Mouse (Mus musculus): ENCODE measurements around the gene Otogl. TPM values are rescaled to one million over a fixed set of nuclear protein-coding genes. Genes with fewer than 3 reads are reported as not detected.
"Not testable (repeated sequence)": the region's sequence is repeated elsewhere in the genome, so short reads cannot be mapped to it uniquely, and the experiment has no call there.

Gene Otogl
- total RNA-seq, 2 experiments from 2014 or later = 0.04 TPM

- intact Hi-C loops (cut with DNase I; ENCODE audit: low total_unique reads) = no loop called here
Measured at GRCm38 (mm10) chr10:107834452-107835239, 77.3 kb downstream of the Otogl start.

GRCm38 (mm10) chr10:107829151-107829550 is 82.8 kb downstream of the Otogl start:
- no peak for DNase-seq
- intact Hi-C loops (cut with DNase I; ENCODE audit: low total_unique reads) = no loop called here

More at GRCm38 (mm10) chr10:107834452-107835239, 77.3 kb downstream of the Otogl start:
- no peak for DNase-seq

GRCm38 (mm10) chr10:107813814-107814483 is 98.0 kb downstream of the Otogl start:
- DNase-seq = no peak
- intact Hi-C loops (cut with DNase I; ENCODE audit: low total_unique reads) = no loop called here

GRCm38 (mm10) chr10:107810649-107811398 is 101.1 kb downstream of the Otogl start:
- intact Hi-C loops (cut with DNase I; ENCODE audit: low total_unique reads) = no loop called here
- no peak for DNase-seq

- DNase-seq = no peak
- intact Hi-C loops (cut with DNase I; ENCODE audit: low total_unique reads) = no loop called here
Measured at GRCm38 (mm10) chr10:107805203-107805602, 106.7 kb downstream of the Otogl start.

GRCm38 (mm10) chr10:107804285-107804684 is 107.6 kb downstream of the Otogl start:
- DNase-seq; intact Hi-C loops (cut with DNase I; ENCODE audit: low total_unique reads): not testable (repeated sequence)

- peak; percentile 50 for DNase-seq
- intact Hi-C loops (cut with DNase I; ENCODE audit: low total_unique reads) = no loop called here
Measured at GRCm38 (mm10) chr10:107799671-107800353, 112.1 kb downstream of the Otogl start.

GRCm38 (mm10) chr10:107794812-107795756 is 116.8 kb downstream of the Otogl start:
- intact Hi-C loops (cut with DNase I; ENCODE audit: low total_unique reads) = no loop called here
- DNase-seq = no peak

GRCm38 (mm10) chr10:107792491-107792890 is 119.4 kb downstream of the Otogl start:
- intact Hi-C loops (cut with DNase I; ENCODE audit: low total_unique reads) = no loop called here
- no peak for DNase-seq

- intact Hi-C loops (cut with DNase I; ENCODE audit: low total_unique reads) = no loop called here
- no peak for DNase-seq
Measured at GRCm38 (mm10) chr10:107779548-107779947, 132.4 kb downstream of the Otogl start.

GRCm38 (mm10) chr10:107759624-107760023 is 152.3 kb downstream of the Otogl start:
- intact Hi-C loops (cut with DNase I; ENCODE audit: low total_unique reads) = no loop called here

GRCm38 (mm10) chr10:107753471-107753870 is 158.5 kb downstream of the Otogl start:
- DNase-seq = no peak
- intact Hi-C loops (cut with DNase I; ENCODE audit: low total_unique reads) = no loop called here

More at GRCm38 (mm10) chr10:107759624-107760023, 152.3 kb downstream of the Otogl start:
- DNase-seq = no peak

- no peak for DNase-seq
- intact Hi-C loops (cut with DNase I; ENCODE audit: low total_unique reads) = no loop called here
Measured at GRCm38 (mm10) chr10:107752351-107753143, 159.4 kb downstream of the Otogl start.

GRCm38 (mm10) chr10:107751944-107752343 is 160.0 kb downstream of the Otogl start:
- no peak for DNase-seq
- intact Hi-C loops (cut with DNase I; ENCODE audit: low total_unique reads) = no loop called here

- no peak for DNase-seq
- intact Hi-C loops (cut with DNase I; ENCODE audit: low total_unique reads) = loop anchor here (5.0 kb wide), 1 partner anchor 310 kb away; no protein-coding TSS in a partner anchor
Measured at GRCm38 (mm10) chr10:107747566-107747965, 164.4 kb downstream of the Otogl start.

GRCm38 (mm10) chr10:107746717-107747116 is 165.2 kb downstream of the Otogl start:
- DNase-seq = no peak
- intact Hi-C loops (cut with DNase I; ENCODE audit: low total_unique reads) = loop anchor here (5.0 kb wide), 1 partner anchor 309 kb away; no protein-coding TSS in a partner anchor

- DNase-seq = no peak
- intact Hi-C loops (cut with DNase I; ENCODE audit: low total_unique reads) = no loop called here
Measured at GRCm38 (mm10) chr10:107739815-107740214, 172.1 kb downstream of the Otogl start.

- intact Hi-C loops (cut with DNase I; ENCODE audit: low total_unique reads) = no loop called here
Measured at GRCm38 (mm10) chr10:107737743-107738142, 174.2 kb downstream of the Otogl start.

More at GRCm38 (mm10) chr10:107737743-107738142, 174.2 kb downstream of the Otogl start:
- no peak for DNase-seq
